Mouse (Mus musculus) spleen, postnatal 4 days (tissue): ENCODE results near the gene Hdx.
A peak's percentile ranks its signal among the peaks of the same experiment; 100 is the strongest.

Experiments used
- DNase-seq, 2 experiments: peaks; one replicate each; pipeline ENCODE4 v3.0.0; 2022; ENCODE audit warnings: low spot score in 2 of 2

Gene Hdx

DNA sequence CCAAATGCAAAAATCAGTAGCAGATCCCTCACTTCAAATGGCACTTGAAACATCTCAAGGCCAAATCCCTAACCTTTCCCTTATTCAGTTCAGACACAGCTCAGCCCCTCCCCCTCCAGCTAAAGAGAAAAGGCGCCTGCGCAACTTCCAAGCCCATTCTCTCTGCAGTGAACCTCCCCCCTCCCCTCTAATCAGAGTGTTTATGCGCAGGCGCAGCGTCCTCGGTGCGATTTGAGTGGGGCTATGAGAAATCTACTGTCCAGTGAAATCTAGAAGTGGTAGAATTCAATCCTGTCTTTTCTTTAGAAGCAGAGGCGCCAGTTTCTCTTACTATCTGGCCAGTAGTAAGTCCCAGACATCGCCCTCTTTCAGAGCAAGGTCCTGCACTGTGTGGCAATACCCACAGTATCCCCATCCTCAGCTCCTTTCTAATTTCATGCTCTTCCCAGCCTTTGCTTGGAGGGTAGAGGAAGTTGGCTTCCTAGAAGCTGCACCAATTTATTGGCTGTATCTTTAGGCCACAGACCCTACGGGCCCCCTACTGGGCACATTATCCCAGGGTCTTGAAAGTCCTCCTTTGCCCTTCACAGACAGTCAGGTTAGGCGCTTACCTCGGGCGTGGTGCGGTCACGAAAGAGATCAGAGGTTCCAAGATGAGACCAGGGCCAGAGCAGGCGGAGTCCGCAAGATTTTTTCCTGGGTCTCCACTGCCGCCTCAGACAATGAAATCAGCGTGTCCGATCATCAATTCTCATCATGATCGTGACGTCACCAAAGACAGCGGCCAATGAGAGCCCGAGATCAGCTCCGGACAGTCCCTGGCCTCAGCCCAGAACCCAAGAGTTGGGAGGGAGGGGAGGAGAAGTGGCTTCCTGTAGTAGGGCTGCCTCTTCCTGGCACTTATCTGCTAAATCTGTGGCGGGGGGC is at the start of gene Hdx:
Gene Hdx (minus strand): TSS at position 724 of the 927 bp plus-strand sequence.
- DNase-seq: peak in 1 of 2 experiments; percentile 10

- DNase-seq: no peak
These were observed 11.2 kb downstream of the Hdx start for GRCm38 (mm10) chrX:111685665-111686064.

- no peak for DNase-seq
These were observed 25.2 kb downstream of the Hdx start for GRCm38 (mm10) chrX:111671685-111672084.

GRCm38 (mm10) chrX:111660381-111660780 is 36.5 kb downstream of the Hdx start:
- DNase-seq: no peak

- DNase-seq: no peak
These were observed 38.2 kb downstream of the Hdx start for GRCm38 (mm10) chrX:111658671-111659070.

GRCm38 (mm10) chrX:111644945-111645344 is 51.9 kb downstream of the Hdx start:
- no peak for DNase-seq

DNA sequence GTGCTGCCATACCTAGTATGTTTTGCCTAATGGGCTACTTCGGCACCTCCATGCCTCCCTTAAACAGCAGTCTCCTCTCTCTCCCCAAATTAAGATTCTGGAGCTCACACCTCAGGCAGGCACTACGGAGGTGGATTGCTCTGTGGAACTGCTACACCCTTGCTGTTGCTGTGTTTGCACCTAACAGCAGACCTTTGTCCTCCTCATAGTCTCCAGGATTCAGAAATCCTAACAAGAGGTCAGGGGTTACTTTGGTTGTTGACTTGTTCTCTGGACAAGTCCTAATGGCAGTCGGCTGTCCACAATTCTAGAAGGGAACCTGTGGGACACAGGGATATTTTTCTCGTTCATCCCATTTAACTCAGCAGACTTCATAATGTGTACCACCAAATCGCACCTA is 56.3 kb downstream of the Hdx start:
- no peak for DNase-seq

- no peak for DNase-seq
These were observed 99.2 kb downstream of the Hdx start for GRCm38 (mm10) chrX:111597631-111598161.

DNA sequence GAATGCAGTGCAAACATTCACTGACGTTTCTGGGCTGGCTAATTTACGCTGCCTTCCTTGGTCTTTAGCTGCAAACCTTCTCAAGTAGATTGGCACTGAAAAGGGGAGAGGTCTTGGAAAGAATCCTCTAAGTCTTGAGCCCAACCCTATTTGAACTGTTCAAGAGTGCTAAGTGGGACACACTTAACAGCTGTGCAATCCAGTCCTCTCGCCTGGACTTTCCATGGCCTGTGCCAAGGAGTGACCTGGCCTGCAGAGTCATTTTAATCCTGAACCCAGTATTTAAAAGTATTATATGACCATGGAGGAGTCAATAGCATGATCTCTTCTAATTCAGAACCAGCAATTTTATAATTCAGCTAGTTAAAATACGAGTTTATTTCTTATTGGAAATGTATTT is 109.3 kb downstream of the Hdx start:
- no peak for DNase-seq

DNA sequence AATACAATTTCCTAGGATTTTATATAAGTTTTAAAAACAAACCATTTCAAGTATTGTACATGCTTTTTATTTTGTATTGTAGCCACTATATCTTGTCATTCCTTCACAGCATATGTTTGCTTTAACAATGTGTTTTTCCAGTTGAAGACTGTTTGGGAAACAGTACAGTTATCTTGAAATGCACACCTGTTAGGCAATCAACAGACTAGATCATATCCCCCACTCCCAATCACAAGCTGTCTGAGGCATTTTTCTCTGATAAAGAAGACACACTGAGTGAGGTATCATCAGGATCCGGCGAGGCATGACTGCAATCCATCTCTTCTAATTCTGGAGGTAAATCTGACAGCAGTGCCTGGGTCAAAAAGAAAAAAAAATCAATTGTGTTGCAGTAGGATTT is 119.8 kb downstream of the Hdx start:
- no peak for DNase-seq

DNA sequence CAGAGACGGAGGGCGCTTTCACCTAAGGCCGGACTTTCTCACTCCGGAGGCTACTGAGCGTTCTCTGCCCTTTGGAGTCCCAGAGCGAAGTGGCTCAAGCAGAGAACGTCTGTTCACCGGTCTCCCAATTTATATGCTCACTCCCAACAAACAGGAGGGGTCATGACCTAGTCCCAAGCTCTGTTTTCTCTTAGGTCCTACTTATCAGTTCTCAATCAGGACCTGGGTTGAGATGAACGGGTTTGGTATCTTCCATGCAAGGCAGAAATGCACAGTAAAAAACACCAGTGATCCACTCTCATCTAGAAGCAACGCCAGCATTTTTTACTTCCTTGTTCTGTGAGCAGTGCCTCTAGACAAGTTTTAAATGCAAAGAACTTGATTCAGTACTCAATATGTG is 159.0 kb downstream of the Hdx start, which contains the start of gene Rps6ka6:
Gene Rps6ka6 (minus strand): TSS at position 101 of the 400 bp plus-strand sequence.
- no peak for DNase-seq
